In the genomic region with DNA sequence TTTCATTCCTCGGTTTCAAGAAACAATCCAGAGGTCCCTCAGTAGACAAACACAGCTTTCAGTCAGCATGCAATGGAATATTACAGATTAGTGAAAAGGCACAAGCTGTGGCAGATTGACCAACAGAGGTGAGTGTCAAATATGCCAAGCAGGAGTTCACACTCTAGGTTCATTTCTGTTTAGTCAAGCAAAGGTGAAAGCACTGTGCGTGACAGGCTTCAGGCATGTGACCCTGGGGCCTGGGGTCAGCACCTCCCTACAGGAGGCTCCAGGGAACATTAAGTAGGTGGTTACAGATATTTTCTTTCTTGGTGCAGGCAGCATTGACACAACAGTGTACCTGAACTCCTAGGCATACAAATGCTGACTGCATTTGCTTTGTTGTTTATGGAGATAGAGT, we compare ENCODE assay signal across 20 mouse cellular contexts.
"Had no signal": no experiment of that assay in that cellular context is flagged by ENCODE, and none has a peak within 500 bp of the region (broad histone marks: within the 10 kb centered on the region; RNA-seq: fewer than 3 reads in every experiment).

No protein-coding gene starts in this region.

- H3K27ac ChIP-seq: hindbrain, embryonic 15.5 days; left cerebral cortex, adult 2 months; liver, embryonic 12.5 days; liver, embryonic 15.5 days; lung, embryonic 15.5 days; midbrain, embryonic 10.5 days; midbrain, embryonic 15.5 days; neural tube, embryonic 12.5 days; neural tube, embryonic 15.5 days; stomach, embryonic 15.5 days had no signal

- H3K27me3 ChIP-seq: lung, embryonic 15.5 days; neural tube, embryonic 15.5 days; stomach, embryonic 15.5 days had no signal

- DNase-seq: layer of hippocampus, postnatal 36 days; lung, adult 18-20 months; lung, postnatal 10 days; lung, postnatal 36 days; retina, postnatal 1 day; right cerebral cortex, postnatal 25 days; spleen, adult 18-20 months; thymus, postnatal 25 days had no signal

- H3K9ac ChIP-seq: hindbrain, embryonic 15.5 days; liver, embryonic 12.5 days; liver, embryonic 15.5 days; lung, embryonic 15.5 days; midbrain, embryonic 15.5 days; neural tube, embryonic 12.5 days; neural tube, embryonic 15.5 days; stomach, embryonic 15.5 days had no signal

- H3K9me3 ChIP-seq: hindbrain, embryonic 15.5 days; liver, embryonic 12.5 days; liver, embryonic 15.5 days; lung, embryonic 15.5 days; megakaryocyte, embryonic 14.5 days; midbrain, embryonic 10.5 days; midbrain, embryonic 15.5 days; neural tube, embryonic 12.5 days; neural tube, embryonic 15.5 days; stomach, embryonic 15.5 days had no signal

- H3K4me2 ChIP-seq: hindbrain, embryonic 15.5 days; liver, embryonic 12.5 days; liver, embryonic 15.5 days; lung, embryonic 15.5 days; midbrain, embryonic 15.5 days; neural tube, embryonic 12.5 days; neural tube, embryonic 15.5 days; stomach, embryonic 15.5 days had no signal

- H3K4me3 ChIP-seq: hindbrain, embryonic 15.5 days; left cerebral cortex, adult 2 months; liver, embryonic 12.5 days; liver, embryonic 15.5 days; lung, embryonic 15.5 days; megakaryocyte, embryonic 14.5 days; midbrain, embryonic 10.5 days; midbrain, embryonic 15.5 days; neural tube, embryonic 12.5 days; neural tube, embryonic 15.5 days; stomach, embryonic 15.5 days had no signal

- H3K36me3 ChIP-seq: hindbrain, embryonic 15.5 days; liver, embryonic 12.5 days; liver, embryonic 15.5 days; lung, embryonic 15.5 days; midbrain, embryonic 10.5 days; midbrain, embryonic 15.5 days; neural tube, embryonic 12.5 days; neural tube, embryonic 15.5 days; stomach, embryonic 15.5 days had no signal

- ATAC-seq: intestine, postnatal 0 days; liver, embryonic 12.5 days; midbrain, embryonic 15.5 days had no signal
